Mouse (Mus musculus) megakaryocyte, embryonic 14.5 days (primary cell): ENCODE measurements around the gene Mrpl23.

Experiments used
- FLI1 ChIP-seq: IDR thresholded peaks from 2 replicates; pipeline ENCODE4 v1.6.1; 2012; ENCODE audit warnings: low read length, inconsistent platforms, mixed read lengths
- GATA1 ChIP-seq: IDR thresholded peaks from 3 replicates; pipeline ENCODE4 v1.6.1; 2012; ENCODE audit warnings: mixed read lengths, low read length, inconsistent platforms, borderline replicate concordance

GRCm38 (mm10) chr7:142510021-142510777, 22.3 kb upstream of the Mrpl23 start:
- TF ChIP-seq GATA1 (no peak), FLI1 (no peak)
